ENCODE assay signal across 9 mouse cellular contexts in genomic region chr11:80429500-80430166, GRCm38 (mm10). TPM values are rescaled to one million over a fixed set of nuclear protein-coding genes. Genes with fewer than 3 reads are reported as not detected.
A peak's percentile ranks its signal among the peaks of the same experiment; 100 is the strongest.
DNase-seq lines count a peak whose midpoint lies in the region; ATAC-seq and TF ChIP-seq lines count a peak whose summit lies in the region.
"Had no signal": no experiment of that assay in that cellular context is flagged by ENCODE, and none has a peak within 500 bp of the region (broad histone marks: within the 10 kb centered on the region; RNA-seq: fewer than 3 reads in every experiment).

No protein-coding gene starts in this region.

- H3K4me1 ChIP-seq in kidney, embryonic 15.5 days = peaks cover 8% of the 10 kb centered on the region
- peaks cover 5% of the 10 kb centered on the region; the same call in 1 of the 2 replicates for H3K4me1 ChIP-seq in hindbrain, postnatal 0 days (ENCODE audit: insufficient read depth, low read length)
- no peaks in the 10 kb centered on the region for H3K4me1 ChIP-seq in midbrain, postnatal 0 days (ENCODE audit: insufficient read depth, low read length)

- no peaks in the 10 kb centered on the region for H3K27me3 ChIP-seq in kidney, embryonic 15.5 days
- H3K27me3 ChIP-seq in hindbrain, postnatal 0 days (ENCODE audit: insufficient read depth, low read length) = no peaks in the 10 kb centered on the region
- no peaks in the 10 kb centered on the region for H3K27me3 ChIP-seq in midbrain, postnatal 0 days (ENCODE audit: insufficient read depth, low read length)

- intact Hi-C loops in gastrocnemius, postnatal 36 days (cut with DNase I) = loop anchor here (5.0 kb wide), 2 partner anchors 43 to 243 kb away; no protein-coding TSS in a partner anchor

- H3K4me3 ChIP-seq in kidney, embryonic 15.5 days (replicated peaks) = peak overlapping the region; percentile 95
- H3K4me3 ChIP-seq in hindbrain, postnatal 0 days (ENCODE audit: low read length) = peak overlapping the region; percentile 99
- H3K4me3 ChIP-seq in midbrain, postnatal 0 days (ENCODE audit: low read depth, low read length) = peak overlapping the region; percentile 83

- no peak for DNase-seq in kidney, adult 8-10 months
- DNase-seq in c-Kit-negative CD71-positive TER-119-positive erythroid progenitor cells, embryonic 14.5 days (ENCODE audit: low read depth, low spot score) = peak; percentile 21
- no peak for DNase-seq in hindbrain, postnatal 0 days (ENCODE audit: low spot score)
- DNase-seq in midbrain, postnatal 0 days (ENCODE audit: low spot score) = no peak
- DNase-seq in gastrocnemius, postnatal 36 days = no peak
- DNase-seq in left cerebral cortex, adult 8-10 months (ENCODE audit: low spot score in 2 of 2) = no peak
- no peak for DNase-seq in c-Kit-positive CD71-positive TER-119-positive erythroid progenitor cells, embryonic 14.5 days (ENCODE audit: low spot score)
- DNase-seq: spleen, adult 18-20 months had no signal

- H3K36me3 ChIP-seq in kidney, embryonic 15.5 days = peaks cover 27% of the 10 kb centered on the region
- H3K36me3 ChIP-seq in hindbrain, postnatal 0 days (ENCODE audit: insufficient read depth, low read length) = 0 out of 2 replicates have a peak, but pooled peaks cover 14% of the 10 kb centered on the region
- peaks cover 6% of the 10 kb centered on the region for H3K36me3 ChIP-seq in midbrain, postnatal 0 days (ENCODE audit: insufficient read depth, low read length)

- no peak for ATAC-seq in kidney, embryonic 15.5 days (replicated peaks; ENCODE audit: low FRiP score)
- no peak for ATAC-seq in hindbrain, postnatal 0 days
- ATAC-seq in midbrain, postnatal 0 days (ENCODE audit: low FRiP score) = no peak

- H3K9me3 ChIP-seq in kidney, embryonic 15.5 days (replicated peaks) = no peaks in the 10 kb centered on the region
- no peaks in the 10 kb centered on the region for H3K9me3 ChIP-seq in hindbrain, postnatal 0 days (ENCODE audit: low read length)
- no peaks in the 10 kb centered on the region for H3K9me3 ChIP-seq in midbrain, postnatal 0 days (ENCODE audit: low read length)

- peak overlapping the region; percentile 96 for H3K9ac ChIP-seq in kidney, embryonic 15.5 days
- peak overlapping the region; percentile 91 for H3K9ac ChIP-seq in hindbrain, postnatal 0 days (replicated peaks; ENCODE audit: low read length)
- 0 out of 2 replicates have a peak overlapping the region, but pooled peaks have one; percentile 77 for H3K9ac ChIP-seq in midbrain, postnatal 0 days (replicated peaks; ENCODE audit: low read length, poor library complexity, severe bottlenecking)

- 59% methylated on average over 14 of the region's 14 CpGs for WGBS in kidney, embryonic 15.5 days
- 61% methylated on average over 14 of the region's 14 CpGs for WGBS in hindbrain, postnatal 0 days
- WGBS in midbrain, postnatal 0 days = 66% methylated on average over 14 of the region's 14 CpGs

- H3K4me2 ChIP-seq in kidney, embryonic 15.5 days = peak overlapping the region; percentile 78
- peak overlapping the region; percentile 79 for H3K4me2 ChIP-seq in hindbrain, postnatal 0 days (ENCODE audit: low read depth, low read length)
- H3K4me2 ChIP-seq in midbrain, postnatal 0 days (ENCODE audit: low read depth, low read length, poor library complexity, severe bottlenecking) = peak overlapping the region; percentile 89

- TF ChIP-seq CTCF in hindbrain, postnatal 0 days (IDR thresholded peaks at IDR 0.05; ENCODE audit: low read depth) = no peak
- no peak for TF ChIP-seq CTCF in midbrain, postnatal 0 days (IDR thresholded peaks at IDR 0.05)

- 0 out of 2 replicates have a peak overlapping the region, but pooled peaks have one; percentile 88 for H3K27ac ChIP-seq in kidney, embryonic 15.5 days
- H3K27ac ChIP-seq in hindbrain, postnatal 0 days = no peak overlapping the region
- no peak overlapping the region for H3K27ac ChIP-seq in midbrain, postnatal 0 days (ENCODE audit: low read depth, low read length)

RNA-seq across cellular contexts. Expression of gene Psmd11, which starts 1.2 kb away (rescaled TPM):
- polyA plus RNA-seq in kidney, embryonic 15.5 days (2015; fragmentation: Nextera tagmentation; extraction: Ambion mirVana) = 306 and 318 TPM in 2 replicates
- 31.2 and 35.1 TPM in 2 replicates for total RNA-seq in hindbrain, postnatal 0 days (2014; rRNA removed)
- 272 and 284 TPM in 2 replicates for polyA plus RNA-seq in hindbrain, postnatal 0 days (2015; fragmentation: Nextera tagmentation; extraction: Ambion mirVana)
- 24.6 and 44.5 TPM in 2 replicates for total RNA-seq in midbrain, postnatal 0 days (2014; rRNA removed)
- 259 and 278 TPM in 2 replicates for polyA plus RNA-seq in midbrain, postnatal 0 days (2015; fragmentation: Nextera tagmentation; extraction: Ambion mirVana)
- 100 to 1,000 TPM; 125 to 138 TPM for total RNA-seq in gastrocnemius, postnatal 36 days (2021)
- 100 to 1,000 TPM in 1 of 4 experiments, 10 to 100 TPM in 3; 93.9 to 105 (median 97.8) TPM for total RNA-seq in left cerebral cortex, adult 8-10 months (2022)

RNA-seq across cellular contexts. Expression of gene Zfp207, which starts 46.6 kb away (rescaled TPM):
- polyA plus RNA-seq in kidney, embryonic 15.5 days (2015; fragmentation: Nextera tagmentation; extraction: Ambion mirVana) = 243 and 252 TPM in 2 replicates
- 192 and 228 TPM in 2 replicates for total RNA-seq in hindbrain, postnatal 0 days (2014; rRNA removed)
- polyA plus RNA-seq in hindbrain, postnatal 0 days (2015; fragmentation: Nextera tagmentation; extraction: Ambion mirVana) = 141 and 149 TPM in 2 replicates
- total RNA-seq in midbrain, postnatal 0 days (2014; rRNA removed) = 243 and 245 TPM in 2 replicates
- 131 and 147 TPM in 2 replicates for polyA plus RNA-seq in midbrain, postnatal 0 days (2015; fragmentation: Nextera tagmentation; extraction: Ambion mirVana)
- total RNA-seq in gastrocnemius, postnatal 36 days (2021) = 10 to 100 TPM; 44.6 to 57.9 TPM
- total RNA-seq in left cerebral cortex, adult 8-10 months (2022) = 100 to 1,000 TPM; 100 to 117 (median 107) TPM

RNA-seq across cellular contexts. Expression of gene Cdk5r1, which starts 47.2 kb away (rescaled TPM):
- 1.1 and 1.3 TPM in 2 replicates for polyA plus RNA-seq in kidney, embryonic 15.5 days (2015; fragmentation: Nextera tagmentation; extraction: Ambion mirVana)
- 355 and 367 TPM in 2 replicates for total RNA-seq in hindbrain, postnatal 0 days (2014; rRNA removed)
- 65.1 and 69.3 TPM in 2 replicates for polyA plus RNA-seq in hindbrain, postnatal 0 days (2015; fragmentation: Nextera tagmentation; extraction: Ambion mirVana)
- total RNA-seq in midbrain, postnatal 0 days (2014; rRNA removed) = 376 and 420 TPM in 2 replicates
- polyA plus RNA-seq in midbrain, postnatal 0 days (2015; fragmentation: Nextera tagmentation; extraction: Ambion mirVana) = 77.3 and 85.2 TPM in 2 replicates
- under 1 TPM; 0.47 to 0.89 TPM for total RNA-seq in gastrocnemius, postnatal 36 days (2021)
- 100 to 1,000 TPM; 252 to 280 (median 262) TPM for total RNA-seq in left cerebral cortex, adult 8-10 months (2022)

RNA-seq across cellular contexts. Expression of gene 5730455P16Rik, which starts 51.8 kb away (rescaled TPM):
- polyA plus RNA-seq in kidney, embryonic 15.5 days (2015; fragmentation: Nextera tagmentation; extraction: Ambion mirVana) = 20.7 and 21.2 TPM in 2 replicates
- 22.8 and 24.2 TPM in 2 replicates for total RNA-seq in hindbrain, postnatal 0 days (2014; rRNA removed)
- 46.2 and 49.2 TPM in 2 replicates for polyA plus RNA-seq in hindbrain, postnatal 0 days (2015; fragmentation: Nextera tagmentation; extraction: Ambion mirVana)
- total RNA-seq in midbrain, postnatal 0 days (2014; rRNA removed) = 25.2 and 32.4 TPM in 2 replicates
- 37.4 and 50.6 TPM in 2 replicates for polyA plus RNA-seq in midbrain, postnatal 0 days (2015; fragmentation: Nextera tagmentation; extraction: Ambion mirVana)
- total RNA-seq in gastrocnemius, postnatal 36 days (2021) = 10 to 100 TPM; 32.1 TPM
- 10 to 100 TPM; 49.0 to 55.7 (median 53.1) TPM for total RNA-seq in left cerebral cortex, adult 8-10 months (2022)

Comparison
In these comparisons a context has a peak if more than half of its experiments do, and no peak if none do; other contexts are left out.
1. RNA of gene Cdk5r1, which starts 47.2 kb away (total RNA-seq): 376 to 420 TPM in midbrain, postnatal 0 days, 355 to 367 TPM in hindbrain, postnatal 0 days and 252 to 280 TPM in left cerebral cortex, adult 8-10 months; 0.47 to 0.89 TPM in gastrocnemius, postnatal 36 days; every median in the first group is over 100 times any median in the second.
2. Peak in every context shown above with its lines, with median percentiles within 50 percentile points of each other: H3K4me2 ChIP-seq, H3K4me3 ChIP-seq and H3K9ac ChIP-seq.